Mouse (Mus musculus): ENCODE data around the gene 4930556J24Rik. TPM values are rescaled to one million over a fixed set of nuclear protein-coding genes. Genes with fewer than 3 reads are reported as not detected.

Gene 4930556J24Rik
- polyA plus RNA-seq, 1 experiment = not detected

Other genes with a start within 250 kb of the 4930556J24Rik start
- gene Osbp2, start 112.9 kb downstream of the 4930556J24Rik start, polyA plus RNA-seq (2012; rRNA removed) = 8.6 and 9.2 TPM in 2 replicates
- 1.9 and 2.0 TPM in 2 replicates for gene 4921536K21Rik, start 81.7 kb downstream of the 4930556J24Rik start, polyA plus RNA-seq (2012; rRNA removed)
- 13.0 and 14.9 TPM in 2 replicates for gene Dusp18, start 81.5 kb downstream of the 4930556J24Rik start, polyA plus RNA-seq (2012; rRNA removed)
- gene Slc35e4, start 62.1 kb downstream of the 4930556J24Rik start, polyA plus RNA-seq (2012; rRNA removed) = 9.3 and 9.6 TPM in 2 replicates
- 151 and 176 TPM in 2 replicates for gene Tcn2, start 44.6 kb downstream of the 4930556J24Rik start, polyA plus RNA-seq (2012; rRNA removed)
- gene Pes1, start 12.8 kb downstream of the 4930556J24Rik start, polyA plus RNA-seq (2012; rRNA removed) = 33.2 and 38.7 TPM in 2 replicates
- gene Gal3st1, start 6.9 kb upstream of the 4930556J24Rik start, polyA plus RNA-seq (2012; rRNA removed) = 1.1 and 1.3 TPM in 2 replicates
- 3.8 and 4.6 TPM in 2 replicates for gene Sec14l4, start 54.7 kb upstream of the 4930556J24Rik start, polyA plus RNA-seq (2012; rRNA removed)
- gene Sec14l3, start 88.1 kb upstream of the 4930556J24Rik start, polyA plus RNA-seq (2012; rRNA removed) = 0.07 and 0.71 TPM in 2 replicates
- 7.9 and 9.5 TPM in 2 replicates for gene Mtfp1, start 118.7 kb upstream of the 4930556J24Rik start, polyA plus RNA-seq (2012; rRNA removed)
- gene Sec14l2, start 146.6 kb upstream of the 4930556J24Rik start, polyA plus RNA-seq (2012; rRNA removed) = 15.2 and 19.6 TPM in 2 replicates
- gene Rnf215, start 158.4 kb upstream of the 4930556J24Rik start, polyA plus RNA-seq (2012; rRNA removed) = 21.2 and 23.4 TPM in 2 replicates
- 8.5 and 9.3 TPM in 2 replicates for gene Ccdc157, start 183.5 kb upstream of the 4930556J24Rik start, polyA plus RNA-seq (2012; rRNA removed)
- 22.0 and 24.0 TPM in 2 replicates for gene Sf3a1, start 183.6 kb upstream of the 4930556J24Rik start, polyA plus RNA-seq (2012; rRNA removed)
- gene Tbc1d10a, start 210.0 kb upstream of the 4930556J24Rik start, polyA plus RNA-seq (2012; rRNA removed) = 46.5 and 50.7 TPM in 2 replicates
- 17.6 and 20.5 TPM in 2 replicates for gene Castor1, start 241.4 kb upstream of the 4930556J24Rik start, polyA plus RNA-seq (2012; rRNA removed)